Mouse (Mus musculus) ovary, adult 18-20 months (tissue): ENCODE data around the gene Olfr149.
"Not testable (repeated sequence)": the region's sequence is repeated elsewhere in the genome, so short reads cannot be mapped to it uniquely, and the experiment has no call there.

Experiments used
- DNase-seq: peaks from one replicate; pipeline ENCODE4 v3.0.0; 2022; ENCODE audit warnings: low spot score, mixed read lengths

Gene Olfr149

DNA sequence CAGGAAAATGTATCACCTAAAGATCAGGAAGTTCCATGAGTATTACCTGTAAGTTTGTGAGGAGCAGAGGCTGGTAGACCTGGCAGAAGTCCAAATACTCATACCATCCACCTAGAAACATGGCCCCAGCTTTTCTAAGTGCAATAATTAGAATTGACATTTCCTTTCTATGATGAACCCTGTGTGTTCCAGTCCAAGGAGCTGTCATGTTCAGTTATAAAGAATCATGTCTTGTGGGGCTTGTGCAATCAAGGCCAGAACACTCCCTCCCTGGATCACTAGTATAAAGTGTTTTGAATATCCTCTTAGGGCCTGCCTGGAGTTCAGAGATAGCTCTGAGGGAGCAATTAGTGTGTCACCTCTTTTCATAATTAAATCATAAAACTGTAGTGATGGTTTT lies at the start of gene Olfr149:
Gene Olfr149, minus strand, starts transcription at position 101 of the 400 bp plus-strand sequence.
- no peak for DNase-seq

DNA sequence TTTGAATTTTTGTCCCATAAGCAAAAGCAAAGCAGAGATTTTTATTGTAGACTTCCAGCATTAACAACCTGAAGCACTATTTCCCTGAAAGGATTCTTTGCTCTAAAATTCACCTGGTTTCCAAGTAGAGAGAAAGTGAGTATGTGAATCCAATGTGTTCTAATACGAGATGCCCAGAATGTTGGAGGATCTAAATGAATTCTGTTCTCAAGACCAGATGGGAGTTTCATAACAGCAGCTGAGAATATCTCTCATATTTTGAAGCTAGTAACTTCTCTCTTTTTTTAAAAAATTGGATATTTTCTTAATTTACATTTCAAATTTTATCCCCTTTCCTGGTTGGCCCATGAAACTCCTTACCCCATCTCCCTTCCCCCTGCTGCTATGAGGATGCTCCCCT lies 39.5 kb upstream of the Olfr149 start:
- DNase-seq, result no peak

DNA sequence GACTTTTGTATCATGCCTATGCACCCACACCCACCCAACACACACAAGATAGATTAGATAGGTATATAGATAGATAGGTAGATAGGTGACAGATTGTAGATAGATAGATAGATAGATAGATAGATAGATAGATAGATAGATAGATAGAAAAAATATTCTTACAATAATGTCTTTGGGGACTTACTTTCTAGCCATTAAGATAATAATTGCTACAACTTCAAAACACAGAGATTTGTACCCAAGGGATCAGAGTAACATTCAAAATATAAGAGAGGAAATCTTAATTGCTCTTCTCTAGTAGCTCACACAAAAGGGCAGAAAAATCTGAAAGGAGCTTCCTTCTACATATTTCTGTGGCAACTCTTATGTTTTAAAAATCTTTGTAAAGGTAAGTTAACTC lies 39.0 kb upstream of the Olfr149 start, which contains the start of gene Olfr967:
Gene Olfr967, plus strand, starts transcription at position 301 of the 400 bp plus-strand sequence.
- no peak for DNase-seq

DNA sequence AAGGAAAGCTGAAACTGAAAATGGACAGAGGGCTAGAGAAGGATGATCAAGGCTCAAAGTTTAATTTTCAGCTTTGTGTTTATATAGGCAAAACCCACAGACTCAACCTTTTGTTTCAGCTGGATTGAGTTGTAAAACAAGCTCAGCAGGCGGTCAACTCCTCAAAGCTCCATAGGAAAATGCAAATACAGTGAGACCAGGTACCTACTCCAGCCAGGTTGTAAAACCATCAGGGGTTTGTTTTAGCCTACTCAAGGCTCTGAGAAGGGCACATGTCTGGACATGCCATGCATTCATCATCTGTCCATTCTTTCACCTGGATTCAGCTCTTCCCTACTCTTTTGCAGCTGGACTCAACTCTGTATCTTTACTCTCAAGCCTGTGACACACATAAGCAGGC lies 33.8 kb upstream of the Olfr149 start:
- DNase-seq, result no peak

DNA sequence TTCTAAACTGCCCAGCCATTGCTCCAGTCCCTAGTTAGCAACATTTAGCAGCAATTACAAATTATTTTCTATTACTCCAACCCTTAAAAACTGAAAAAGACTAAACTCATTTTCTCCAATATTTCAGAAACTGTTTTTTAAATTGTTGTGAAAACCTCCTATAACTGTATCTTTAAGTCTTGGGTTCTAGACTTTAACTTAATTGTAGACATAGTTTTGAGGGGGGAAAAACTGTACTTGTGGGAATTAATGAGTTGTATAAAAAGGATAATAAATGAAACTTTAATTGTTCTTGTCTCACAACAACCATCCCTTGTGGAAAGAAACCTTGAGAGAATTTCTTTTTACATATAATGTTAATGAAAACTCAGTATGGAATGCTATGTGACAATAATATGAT lies 23.8 kb upstream of the Olfr149 start, which contains the start of gene Olfr150:
Gene Olfr150, plus strand, starts transcription at position 301 of the 400 bp plus-strand sequence.
- no peak for DNase-seq

DNA sequence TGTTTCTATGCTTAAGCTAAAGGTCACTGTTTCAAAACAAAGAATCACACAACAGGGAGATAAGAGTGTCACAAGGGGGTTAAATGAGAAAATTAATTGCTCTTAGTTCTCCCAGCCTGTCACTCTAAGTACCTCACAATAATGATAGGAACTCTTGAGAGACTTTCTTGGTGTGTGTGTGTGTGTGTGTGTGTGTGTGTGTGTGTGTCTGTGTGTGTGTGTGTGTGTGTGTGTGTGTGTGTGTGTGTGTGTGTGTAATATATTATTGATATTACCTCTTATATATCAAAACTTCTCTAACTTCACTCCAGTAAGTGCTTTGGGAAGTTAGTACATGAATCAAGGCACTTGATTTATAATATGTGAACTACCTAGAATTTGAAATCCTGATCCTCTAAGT lies 4.1 kb upstream of the Olfr149 start, which contains the start of gene Olfr965:
Gene Olfr965, plus strand, starts transcription at position 301 of the 400 bp plus-strand sequence.
- no peak for DNase-seq

DNA sequence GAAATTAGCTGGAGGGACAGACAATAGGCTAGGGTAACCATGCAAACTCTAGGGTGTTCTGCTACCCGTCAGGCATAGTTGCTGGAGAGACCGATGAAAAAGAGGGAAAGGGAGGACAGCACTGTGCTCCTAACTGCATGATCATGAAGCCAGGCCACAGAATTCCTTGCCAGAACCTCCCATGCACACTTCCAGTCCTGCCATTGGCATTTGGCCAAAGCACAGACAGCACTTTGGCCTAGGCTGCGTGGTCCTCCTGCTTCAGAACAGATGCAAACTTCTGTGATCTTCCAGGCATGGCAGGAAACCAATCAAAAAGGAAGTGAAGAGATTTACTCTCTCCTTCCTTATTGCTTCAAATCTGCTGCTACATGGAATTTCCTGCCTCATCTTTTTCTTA lies 2.0 kb upstream of the Olfr149 start:
- no peak for DNase-seq

DNA sequence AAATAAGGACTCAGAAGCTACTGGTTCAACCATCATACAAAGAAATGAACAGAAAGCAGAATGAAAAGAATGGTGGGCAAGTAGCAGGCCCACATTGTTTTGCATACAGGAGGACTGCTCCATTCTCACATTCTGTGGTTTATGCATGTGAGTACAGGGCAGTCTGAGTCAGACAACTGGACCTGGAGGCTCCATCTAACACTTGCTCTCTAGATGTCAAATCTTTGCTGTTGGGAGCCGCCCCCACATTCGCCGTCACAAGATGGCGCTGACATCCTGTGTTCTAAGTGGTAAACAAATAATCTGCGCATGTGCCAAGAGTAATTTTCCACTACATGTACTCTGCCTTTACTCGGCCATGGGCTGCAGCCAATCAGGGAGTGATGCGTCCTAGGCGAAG lies 5.8 kb downstream of the Olfr149 start:
- DNase-seq, result not testable (repeated sequence)

DNA sequence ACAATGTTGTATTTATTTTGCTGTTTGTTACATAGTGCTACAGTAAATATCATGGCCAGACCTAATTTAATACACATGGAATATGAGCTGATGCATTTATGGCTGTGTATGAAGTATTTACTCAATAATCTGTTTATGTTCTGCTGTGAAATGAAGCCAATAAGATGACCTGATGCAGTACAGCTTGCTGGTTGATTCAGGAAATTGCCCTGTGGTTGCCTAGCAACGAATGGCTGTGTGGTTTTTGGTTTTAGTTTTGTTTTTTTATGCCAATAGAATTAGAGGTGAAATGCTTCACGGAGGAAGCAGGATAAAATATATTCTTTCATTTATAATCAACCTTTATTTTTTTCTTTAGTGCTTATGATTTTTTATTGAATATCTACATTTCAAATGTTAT lies 27.6 kb downstream of the Olfr149 start:
- no peak for DNase-seq

DNA sequence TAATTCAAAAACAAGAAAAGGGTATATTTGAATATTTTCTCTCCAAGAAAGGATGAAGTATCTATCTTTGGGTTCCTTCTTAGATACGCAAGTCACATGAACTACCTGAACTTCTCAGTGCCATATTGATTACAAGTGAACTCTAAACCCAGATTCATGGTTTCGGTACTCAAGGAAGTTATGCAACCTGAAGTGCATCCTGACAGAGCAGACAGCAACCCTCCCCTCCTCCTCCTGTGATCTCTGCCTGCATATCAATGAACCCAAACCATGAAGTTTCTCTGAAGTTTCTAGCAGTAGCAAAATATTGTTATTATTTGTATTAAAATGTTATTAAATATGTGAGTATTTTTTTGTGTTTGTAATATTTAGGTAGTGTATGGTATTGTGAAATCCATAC lies 28.4 kb downstream of the Olfr149 start:
- DNase-seq, result no peak

DNA sequence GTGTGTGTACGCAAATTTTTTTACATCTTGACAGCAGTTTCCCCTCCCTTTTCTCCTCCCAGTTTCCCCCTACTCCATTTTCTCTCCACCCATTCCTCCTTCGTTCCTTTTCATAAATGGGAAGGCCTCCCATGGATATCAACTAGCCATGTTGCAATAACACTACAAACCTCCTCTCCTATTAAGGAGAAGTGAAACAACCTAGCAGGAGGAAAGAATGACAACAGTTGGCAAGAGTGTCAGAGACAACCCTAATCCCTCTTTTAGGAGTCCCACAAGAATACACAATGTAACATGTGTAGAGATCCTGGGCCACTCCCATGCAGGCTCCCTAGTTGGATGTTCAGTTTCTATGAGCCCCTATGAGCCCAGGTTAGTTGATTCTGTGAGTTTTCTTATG lies 32.1 kb downstream of the Olfr149 start:
- DNase-seq, result no peak

DNA sequence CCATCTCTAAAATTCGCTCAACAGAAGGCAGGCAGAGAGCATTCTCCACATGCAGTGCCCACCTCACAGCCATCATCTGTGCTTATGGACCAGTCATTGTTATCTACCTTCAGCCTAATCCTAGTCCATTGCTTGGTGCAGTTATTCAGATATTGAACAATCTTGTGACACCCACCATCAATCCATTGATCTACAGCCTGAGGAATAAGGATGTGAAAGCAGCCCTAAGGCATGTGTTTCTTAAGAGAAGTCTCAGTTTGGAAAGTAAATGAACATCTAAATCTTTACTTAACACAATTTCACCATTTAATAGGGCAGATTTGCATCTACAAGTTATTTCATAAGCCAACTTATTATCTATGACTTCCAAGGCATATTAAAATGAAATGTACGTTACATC lies 37.2 kb downstream of the Olfr149 start:
- no peak for DNase-seq

DNA sequence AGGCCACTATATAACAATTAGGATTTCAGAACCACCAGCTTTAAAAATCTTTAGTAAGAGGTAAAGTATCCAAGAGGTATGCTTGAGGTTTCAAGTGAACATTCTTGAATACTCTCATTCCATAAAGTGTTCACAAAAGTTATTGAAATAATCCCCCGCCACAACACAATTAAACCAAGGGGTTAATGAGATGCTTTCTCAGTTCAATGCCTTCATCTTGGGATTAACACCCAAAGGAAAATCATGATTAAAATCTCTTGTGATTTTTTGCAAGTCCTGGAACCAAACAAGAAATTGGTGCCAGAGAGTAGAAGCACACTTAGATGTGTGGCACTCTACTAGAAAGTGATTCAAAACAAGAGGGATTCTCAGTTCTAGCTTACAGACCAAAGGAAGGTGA lies 40.0 kb downstream of the Olfr149 start, which contains the start of gene Olfr963:
Gene Olfr963, plus strand, starts transcription at position 301 of the 400 bp plus-strand sequence.
- DNase-seq, result no peak

DNA sequence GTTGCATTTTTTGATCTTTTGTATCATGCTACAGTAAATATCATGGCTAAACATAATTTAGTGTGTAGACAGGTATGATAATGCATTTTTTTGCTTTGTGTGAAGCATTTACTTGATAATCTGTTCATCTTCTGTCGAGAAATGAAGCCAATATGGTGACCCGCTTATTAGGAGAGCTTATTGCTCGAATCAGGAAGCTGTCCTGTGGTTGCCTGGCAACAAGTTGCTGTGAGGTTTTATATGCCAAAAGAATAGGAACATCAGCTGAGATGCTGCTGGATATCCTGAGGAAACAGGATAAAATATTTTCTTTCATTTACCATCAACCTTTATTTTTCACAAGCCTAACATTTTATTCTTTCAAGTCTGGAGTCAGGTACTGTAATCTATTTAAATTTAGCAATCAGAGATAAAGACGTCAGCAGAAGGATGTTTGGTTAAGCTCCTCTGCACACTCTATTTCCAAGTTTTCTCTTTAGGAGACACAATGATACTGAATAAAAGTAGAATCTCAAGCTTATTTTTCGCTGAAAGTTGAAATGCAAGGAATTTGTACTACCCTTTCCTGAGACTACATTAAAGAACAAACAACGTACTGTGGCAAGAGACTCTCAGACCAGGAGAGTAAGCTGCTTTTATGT lies 52.0 kb downstream of the Olfr149 start:
- no peak for DNase-seq
